Mouse (Mus musculus): Measurements from ENCODE around the gene Bicd1.

GRCm38 (mm10) chr6:149442884-149443283 lies 34.2 kb downstream of the Bicd1 start:
- TF ChIP-seq CTCF (IDR thresholded peaks at IDR 0.05; ENCODE audit: low read depth): no peak
- TF ChIP-seq EP300 (IDR thresholded peaks at IDR 0.05; ENCODE audit: low read depth): no peak

Measured in liver, postnatal 0 days (tissue).